Mouse (Mus musculus) kidney, adult 2 months (tissue): Measurements from ENCODE around the gene Tiam1.

Experiments used
- CTCF ChIP-seq: fragments of 200-500 bp; conservative IDR thresholded peaks from 2 replicates; pipeline ENCODE4 v1.5.1; 2011; ENCODE audit warnings: low read depth, mild to moderate bottlenecking, control low read depth, low read length, moderate library complexity, mixed read lengths; ENCODE audit not compliant: insufficient read depth, insufficient read length
- POLR2A ChIP-seq: fragments of 200-500 bp; IDR thresholded peaks from one replicate; pipeline ENCODE4 v1.6.1; 2011; ENCODE audit warnings: low read depth, low read length, control low read depth

DNA sequence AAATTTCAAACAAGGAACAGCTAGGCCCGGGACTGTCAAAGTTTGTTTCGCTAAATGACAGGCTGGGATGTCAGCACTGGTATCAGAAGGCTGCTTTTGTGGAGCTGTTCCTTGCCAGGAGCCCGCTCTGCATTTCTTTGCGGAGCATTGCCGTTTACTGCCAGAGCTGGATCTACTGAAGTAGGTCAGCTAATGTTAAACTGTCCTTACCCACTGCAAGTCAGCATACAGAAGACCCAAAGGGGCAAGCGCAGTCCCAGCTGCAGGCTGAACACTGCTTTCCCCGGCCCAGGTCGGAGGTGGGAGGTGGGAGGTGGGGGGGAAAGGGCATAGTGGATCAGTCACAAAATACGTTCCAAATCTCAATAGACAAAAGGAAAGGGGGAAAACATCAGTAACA, 326.3 kb downstream of the Tiam1 start:
- TF ChIP-seq CTCF (no peak), POLR2A (no peak)
